Mouse (Mus musculus) neural tube, embryonic 14.5 days (tissue): Measurements from ENCODE around the gene Atxn2. TPM values are rescaled to one million over a fixed set of nuclear protein-coding genes. Genes with fewer than 3 reads are reported as not detected.

Source experiments
- ATAC-seq: fragments of 200-750 bp; cut with Nextera tagmentation; 2 replicates; pipeline ENCODE4 v1.8.0; 2017; ENCODE audit warnings: low read depth, mild to moderate bottlenecking, moderate TSS enrichment, moderate library complexity
- H3K27ac ChIP-seq: fragments of 300-500 bp; sonication (generic); 2 replicates; pipeline ENCODE4 v1.5.1; 2014; ENCODE audit warnings: low read depth, mild to moderate bottlenecking, control low read depth, low read length, moderate library complexity, mixed read lengths
- H3K27me3 ChIP-seq: fragments of 300-500 bp; sonication (generic); 2 replicates; pipeline ENCODE4 v1.6.1; 2014; ENCODE audit warnings: low read length; ENCODE audit not compliant: control insufficient read depth, insufficient read depth
- H3K36me3 ChIP-seq: fragments of 300-500 bp; sonication (generic); 2 replicates; pipeline ENCODE4 v1.6.1; 2014; ENCODE audit warnings: low read length, mixed read lengths; ENCODE audit not compliant: control insufficient read depth, insufficient read depth
- H3K4me1 ChIP-seq: fragments of 300-500 bp; sonication (generic); 2 replicates; pipeline ENCODE4 v1.6.1; 2014; ENCODE audit warnings: low read length; ENCODE audit not compliant: control insufficient read depth, insufficient read depth
- H3K4me2 ChIP-seq: fragments of 300-500 bp; sonication (generic); 2 replicates; pipeline ENCODE4 v1.6.1; 2014; ENCODE audit warnings: mild to moderate bottlenecking, low read depth, low read length, control low read depth
- H3K4me3 ChIP-seq: fragments of 300-500 bp; sonication (generic); 2 replicates; pipeline ENCODE4 v1.5.1; 2014; ENCODE audit warnings: low read depth, low read length, control low read depth, mixed read lengths
- H3K9ac ChIP-seq: fragments of 300-500 bp; sonication (generic); replicated peaks from 2 replicates; pipeline ENCODE4 v1.6.1; 2014; ENCODE audit warnings: low read depth, mild to moderate bottlenecking, control low read depth, low read length, mixed read lengths
- H3K9me3 ChIP-seq: fragments of 300-500 bp; sonication (generic); 2 replicates; pipeline ENCODE4 v1.6.1; 2016; ENCODE audit warnings: low read length; ENCODE audit not compliant: control insufficient read depth
- WGBS: fragments of 180-500 bp; shearing (Covaris S2); extraction: QIAGEN DNeasy Blood & Tissue Kit; methylation state at CpG from one replicate; pipeline ENCODE4 v1.1.7; 2014; 5-methylcytosine and 5-hydroxymethylcytosine counted together
- polyA plus RNA-seq: library from polyadenylated mRNA; unstranded; fragments of >200 nt; fragmentation: Nextera tagmentation; extraction: Ambion mirVana; gene quantifications from 2 replicates; pipeline ENCODE4 v1.2.1, GENCODE M21; 2014

The Atxn2 gene
- polyA plus RNA-seq, 1 experiment from 2014 or later, result 94.8 TPM

- no peak overlapping the region for H3K27ac ChIP-seq
- no peak overlapping the region for H3K4me3 ChIP-seq
- H3K9me3 ChIP-seq, result no peaks in the 10 kb centered on the region
- no peaks in the 10 kb centered on the region; the same call in 1 of the 2 replicates for H3K36me3 ChIP-seq
- WGBS, result 86% methylated on average over 6 of the region's 6 CpGs
- H3K4me1 ChIP-seq, result peaks cover 37% of the 10 kb centered on the region; the same call in 1 of the 2 replicates
- no peak overlapping the region for H3K4me2 ChIP-seq
- no peaks in the 10 kb centered on the region for H3K27me3 ChIP-seq
- H3K9ac ChIP-seq, result no peak overlapping the region
- ATAC-seq, result no peak
Observed at GRCm38 (mm10) chr5:121831002-121831601, 120.0 kb downstream of the Atxn2 start.

- 80% methylated on average over 5 of the region's 6 CpGs for WGBS
- H3K4me1 ChIP-seq, result peaks cover 40% of the 10 kb centered on the region; the same call in 1 of the 2 replicates
Observed at GRCm38 (mm10) chr5:121832376-121833155, 121.4 kb downstream of the Atxn2 start.

GRCm38 (mm10) chr5:121833159-121833558, 122.0 kb downstream of the Atxn2 start:
- no peak overlapping the region for H3K27ac ChIP-seq
- H3K4me1 ChIP-seq, result peaks cover 40% of the 10 kb centered on the region; the same call in 1 of the 2 replicates

More at GRCm38 (mm10) chr5:121832376-121833155, 121.4 kb downstream of the Atxn2 start:
- Histone ChIP-seq H3K27me3 (peaks cover 11% of the 10 kb centered on the region), H3K4me3 (no peak overlapping the region), H3K9ac (no peak overlapping the region), H3K4me2 (no peak overlapping the region), H3K9me3 (no peaks in the 10 kb centered on the region), H3K36me3 (no peaks in the 10 kb centered on the region; the same call in 1 of the 2 replicates), H3K27ac (no peak overlapping the region)
- ATAC-seq, result no peak

GRCm38 (mm10) chr5:121833572-121834240, 122.6 kb downstream of the Atxn2 start:
- Histone ChIP-seq H3K27me3 (peaks cover 13% of the 10 kb centered on the region), H3K27ac (no peak overlapping the region), H3K36me3 (no peaks in the 10 kb centered on the region; the same call in 1 of the 2 replicates), H3K9me3 (no peaks in the 10 kb centered on the region), H3K4me3 (no peak overlapping the region), H3K9ac (0 out of 2 replicates have a peak overlapping the region, but pooled peaks have one; percentile 16), H3K4me1 (peaks cover 34% of the 10 kb centered on the region; the same call in 1 of the 2 replicates), H3K4me2 (no peak overlapping the region)
- 40% methylated on average over 10 of the region's 10 CpGs for WGBS
- no peak for ATAC-seq

More at GRCm38 (mm10) chr5:121833159-121833558, 122.0 kb downstream of the Atxn2 start:
- no peaks in the 10 kb centered on the region; the same call in 1 of the 2 replicates for H3K36me3 ChIP-seq
- ATAC-seq, result no peak
- H3K9me3 ChIP-seq, result no peaks in the 10 kb centered on the region
- no peak overlapping the region for H3K4me2 ChIP-seq
- no peak overlapping the region for H3K4me3 ChIP-seq
- 96% methylated on average over 2 of the region's 2 CpGs for WGBS
- H3K27me3 ChIP-seq, result peaks cover 13% of the 10 kb centered on the region
- no peak overlapping the region for H3K9ac ChIP-seq

- ATAC-seq, result no peak
- WGBS, result 71% methylated on average over 7 of the region's 7 CpGs
- H3K27me3 ChIP-seq, result peaks cover 16% of the 10 kb centered on the region
- H3K9me3 ChIP-seq, result no peaks in the 10 kb centered on the region
- H3K4me2 ChIP-seq, result peak overlapping the region; percentile 14; the same call in 1 of the 2 replicates
- no peak overlapping the region for H3K27ac ChIP-seq
- H3K9ac ChIP-seq, result no peak overlapping the region
- no peaks in the 10 kb centered on the region; the same call in 1 of the 2 replicates for H3K36me3 ChIP-seq
- H3K4me1 ChIP-seq, result peaks cover 30% of the 10 kb centered on the region; the same call in 1 of the 2 replicates
- H3K4me3 ChIP-seq, result no peak overlapping the region
Observed at GRCm38 (mm10) chr5:121834241-121834606, 123.1 kb downstream of the Atxn2 start.

- Histone ChIP-seq H3K4me2 (peak overlapping the region; percentile 90), H3K36me3 (no peaks in the 10 kb centered on the region; the same call in 1 of the 2 replicates), H3K4me1 (peaks cover 29% of the 10 kb centered on the region; the same call in 1 of the 2 replicates), H3K9ac (peak overlapping the region; percentile 67; the same call in 1 of the 2 replicates), H3K9me3 (no peaks in the 10 kb centered on the region), H3K27me3 (peaks cover 19% of the 10 kb centered on the region), H3K4me3 (peak overlapping the region; percentile 68), H3K27ac (no peak overlapping the region)
- no peak for ATAC-seq
- WGBS, result 30% methylated on average over 12 of the region's 12 CpGs
Observed at GRCm38 (mm10) chr5:121834991-121835747, 124.0 kb downstream of the Atxn2 start.

- H3K4me1 ChIP-seq, result peaks cover 29% of the 10 kb centered on the region; the same call in 1 of the 2 replicates
- peak overlapping the region; percentile 22; the same call in 1 of the 2 replicates for H3K27ac ChIP-seq
- H3K27me3 ChIP-seq, result peaks cover 19% of the 10 kb centered on the region
- WGBS, result under 1% methylated on average over 48 of the region's 51 CpGs
- H3K36me3 ChIP-seq, result no peaks in the 10 kb centered on the region; the same call in 1 of the 2 replicates
- H3K4me3 ChIP-seq, result peak overlapping the region; percentile 68
- ATAC-seq, result 0 out of 2 replicates have a peak, but pooled peaks have one; percentile 3
- no peaks in the 10 kb centered on the region for H3K9me3 ChIP-seq
- peak overlapping the region; percentile 67 for H3K9ac ChIP-seq
- peak overlapping the region; percentile 90 for H3K4me2 ChIP-seq
Observed at GRCm38 (mm10) chr5:121835949-121836691, 125.0 kb downstream of the Atxn2 start.
